Mouse (Mus musculus) lung, embryonic 14.5 days (tissue): ENCODE measurements at regions not wholly inside any gene's neighbourhood (a gene's known extent, or its start where the extent isn't known, plus 50 kb on each side); places are given as distances from the start of the nearest gene placed in this dataset.
A peak's percentile ranks its signal among the peaks of the same experiment; 100 is the strongest.

Source experiments
- ATAC-seq: fragments of 200-750 bp; cut with Nextera tagmentation; 2 replicates; pipeline ENCODE4 v1.8.0; 2017; ENCODE audit warnings: mild to moderate bottlenecking, moderate TSS enrichment, moderate library complexity; ENCODE audit not compliant: insufficient read depth
- DNase-seq: peaks from one replicate; pipeline ENCODE4 v3.0.0-alpha.2; 2015
- H3K27ac ChIP-seq: fragments of 300-500 bp; sonication (generic); 2 replicates; pipeline ENCODE4 v1.5.1; 2014; ENCODE audit warnings: low read depth, mild to moderate bottlenecking, moderate library complexity
- H3K27me3 ChIP-seq: fragments of 300-500 bp; sonication (generic); 2 replicates; pipeline ENCODE4 v1.6.1; 2014; ENCODE audit warnings: low read length, control low read depth; ENCODE audit not compliant: insufficient read depth
- H3K36me3 ChIP-seq: fragments of 300-500 bp; sonication (generic); 2 replicates; pipeline ENCODE4 v1.6.1; 2014; ENCODE audit warnings: control low read depth; ENCODE audit not compliant: insufficient read depth
- H3K4me1 ChIP-seq: fragments of 300-500 bp; sonication (generic); 2 replicates; pipeline ENCODE4 v1.6.1; 2014; ENCODE audit warnings: antibody characterized with exemption, control low read depth; ENCODE audit not compliant: insufficient read depth
- H3K4me2 ChIP-seq: fragments of 300-500 bp; sonication (generic); 2 replicates; pipeline ENCODE4 v1.6.1; 2014; ENCODE audit warnings: mild to moderate bottlenecking
- H3K4me3 ChIP-seq: fragments of 300-500 bp; sonication (generic); 2 replicates; pipeline ENCODE4 v1.5.1; 2014; ENCODE audit warnings: low read depth, low read length
- H3K9ac ChIP-seq: fragments of 300-500 bp; sonication (generic); 2 replicates; pipeline ENCODE4 v1.6.1; 2014
- H3K9me3 ChIP-seq: fragments of 300-500 bp; sonication (generic); 2 replicates; pipeline ENCODE4 v1.6.1; 2016; ENCODE audit warnings: low read depth, low read length, control low read depth
- CTCF ChIP-seq: IDR thresholded peaks from 2 replicates; pipeline ENCODE4 v1.5.1; 2016; ENCODE audit warnings: antibody characterized with exemption, low read depth
- WGBS: fragments of 180-500 bp; shearing (Covaris S2); extraction: QIAGEN DNeasy Blood & Tissue Kit; methylation state at CpG from one replicate; pipeline ENCODE4 v1.1.7; 2014; 5-methylcytosine and 5-hydroxymethylcytosine counted together

DNA sequence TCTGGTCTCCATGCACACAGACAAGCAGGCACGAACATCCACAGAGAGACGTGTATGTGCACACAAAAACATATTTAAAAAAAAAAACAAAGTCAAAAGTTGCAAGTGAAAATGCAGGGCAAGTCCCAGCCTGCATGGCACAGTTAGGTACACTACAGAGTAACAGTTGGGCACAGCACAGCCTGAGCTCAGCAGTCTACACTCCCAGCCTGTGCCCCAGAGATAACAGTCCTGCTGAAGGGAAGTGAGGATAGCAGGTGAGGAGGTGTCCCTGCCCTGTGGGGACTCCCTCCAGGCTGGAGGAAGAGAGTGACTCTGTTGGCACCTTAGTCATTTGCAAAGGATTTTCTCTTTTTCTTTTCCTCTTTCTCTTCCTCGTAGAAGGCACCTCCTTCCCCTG lies 80.9 kb downstream of the Tfap2c start:
- no peak overlapping the region for H3K4me3 ChIP-seq
- H3K9me3 ChIP-seq, result no peaks in the 10 kb centered on the region
- no peaks in the 10 kb centered on the region for H3K27me3 ChIP-seq
- DNase-seq (no peak), ATAC-seq (no peak)
- no peak for TF ChIP-seq CTCF
- H3K9ac ChIP-seq, result no peak overlapping the region
- H3K27ac ChIP-seq, result no peak overlapping the region
- H3K4me2 ChIP-seq, result no peak overlapping the region
- WGBS, result 51% methylated on average over 3 of the region's 3 CpGs
- H3K36me3 ChIP-seq, result no peaks in the 10 kb centered on the region
- H3K4me1 ChIP-seq, result no peaks in the 10 kb centered on the region

DNA sequence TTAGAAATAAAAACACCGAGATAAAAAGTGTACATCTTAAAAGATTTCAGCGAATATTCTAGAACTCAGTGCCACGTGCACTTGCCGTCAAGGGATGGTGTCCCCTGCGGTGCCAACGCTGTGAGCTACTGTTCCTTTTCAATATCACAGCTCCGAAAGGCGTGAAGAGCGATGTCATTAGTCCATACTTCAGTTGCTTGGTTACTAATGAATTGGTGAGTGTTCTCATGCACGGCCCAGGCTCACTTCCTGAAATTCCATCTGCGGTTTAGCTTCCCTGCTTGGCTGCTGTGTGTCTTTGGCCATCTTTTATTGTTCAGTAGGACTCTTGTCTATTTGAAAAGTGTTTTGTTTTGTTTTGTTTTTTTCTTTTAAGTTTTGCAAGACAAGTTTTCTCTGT lies 93.2 kb downstream of the Tfap2c start:
- Histone ChIP-seq H3K27me3 (no peaks in the 10 kb centered on the region), H3K4me1 (no peaks in the 10 kb centered on the region), H3K27ac (no peak overlapping the region), H3K36me3 (no peaks in the 10 kb centered on the region), H3K9ac (no peak overlapping the region), H3K4me3 (no peak overlapping the region), H3K4me2 (no peak overlapping the region), H3K9me3 (no peaks in the 10 kb centered on the region; the same call in 1 of the 2 replicates)
- ATAC-seq (no peak), DNase-seq (no peak)
- TF ChIP-seq CTCF, result no peak
- 57% methylated on average over 11 of the region's 11 CpGs for WGBS

DNA sequence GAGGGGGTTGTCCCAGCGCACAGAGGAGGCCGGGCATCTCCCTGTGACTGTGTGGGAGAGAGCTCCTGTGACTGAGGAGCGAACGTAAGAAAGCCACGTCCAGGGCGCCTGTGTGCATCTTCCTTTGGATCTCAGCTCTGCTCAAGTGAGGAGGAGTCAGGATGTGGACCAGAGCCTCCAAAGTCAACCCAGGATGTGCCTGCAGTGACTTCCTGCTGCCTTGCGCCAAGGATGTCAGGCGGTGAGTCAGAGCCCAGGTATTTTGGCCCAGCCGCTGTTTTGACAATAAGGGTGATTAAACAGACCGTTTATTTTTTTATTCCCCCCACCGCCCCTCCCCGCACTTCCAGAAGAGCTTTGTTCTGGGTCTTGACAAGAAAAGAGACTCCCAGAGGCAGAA lies 94.5 kb downstream of the Tfap2c start:
- Histone ChIP-seq H3K9ac (no peak overlapping the region), H3K4me3 (no peak overlapping the region), H3K9me3 (no peaks in the 10 kb centered on the region; the same call in 1 of the 2 replicates), H3K27me3 (no peaks in the 10 kb centered on the region), H3K36me3 (no peaks in the 10 kb centered on the region), H3K4me2 (no peak overlapping the region), H3K4me1 (no peaks in the 10 kb centered on the region), H3K27ac (no peak overlapping the region)
- no peak for TF ChIP-seq CTCF
- ATAC-seq (peak; percentile 62; the same call in 1 of the 2 replicates), DNase-seq (peak; percentile 5)
- WGBS, result 13% methylated on average over 12 of the region's 12 CpGs

DNA sequence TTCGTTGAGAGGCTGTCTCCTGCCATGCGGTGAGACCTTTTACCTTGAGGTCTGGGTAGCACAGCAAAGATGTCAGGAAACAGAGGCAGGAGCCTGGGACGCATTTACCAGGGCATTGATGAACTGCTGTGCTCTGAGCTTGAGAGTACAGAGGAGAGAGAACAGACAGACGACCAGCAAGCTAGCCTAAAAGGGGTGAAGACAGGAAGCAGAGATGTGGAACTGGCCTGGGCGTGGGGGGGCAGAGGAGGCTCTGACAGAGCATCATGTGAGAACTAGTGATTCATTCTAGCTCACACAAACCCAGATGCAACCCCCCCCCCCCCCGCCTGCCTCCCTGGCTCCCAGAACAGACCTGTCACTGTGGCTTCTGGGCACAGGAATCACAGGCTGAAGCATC lies 95.1 kb downstream of the Tfap2c start:
- no peak overlapping the region for H3K4me2 ChIP-seq
- H3K36me3 ChIP-seq, result no peaks in the 10 kb centered on the region
- H3K4me3 ChIP-seq, result no peak overlapping the region
- no peaks in the 10 kb centered on the region for H3K27me3 ChIP-seq
- no peak overlapping the region for H3K27ac ChIP-seq
- no peak for TF ChIP-seq CTCF
- no peak overlapping the region for H3K9ac ChIP-seq
- H3K4me1 ChIP-seq, result no peaks in the 10 kb centered on the region
- ATAC-seq (no peak), DNase-seq (no peak)
- 21% methylated on average over 5 of the region's 6 CpGs for WGBS
- no peaks in the 10 kb centered on the region; the same call in 1 of the 2 replicates for H3K9me3 ChIP-seq

DNA sequence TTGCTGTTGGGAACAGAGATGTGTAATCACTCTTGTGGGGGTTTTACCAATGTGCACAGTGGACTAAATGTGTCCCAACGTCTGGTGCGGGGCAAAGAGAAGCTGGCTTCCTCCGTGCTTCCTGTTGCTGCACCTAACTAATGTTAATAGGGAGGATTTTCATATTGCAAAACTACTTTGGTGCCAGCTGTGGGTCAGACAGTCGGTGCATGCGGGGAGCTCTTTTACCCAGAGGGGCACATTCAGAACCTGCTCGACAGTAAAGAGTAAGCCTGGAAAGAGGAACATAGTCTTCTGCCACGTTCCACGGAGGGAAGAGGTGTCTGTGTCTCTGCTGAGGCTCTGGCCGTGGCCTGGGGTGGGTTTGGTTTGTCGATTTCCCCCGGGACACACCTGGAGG lies 98.7 kb downstream of the Tfap2c start:
- H3K36me3 ChIP-seq, result no peaks in the 10 kb centered on the region
- TF ChIP-seq CTCF, result no peak
- H3K4me1 ChIP-seq, result no peaks in the 10 kb centered on the region
- no peaks in the 10 kb centered on the region for H3K27me3 ChIP-seq
- H3K9me3 ChIP-seq, result no peaks in the 10 kb centered on the region
- no peak overlapping the region for H3K9ac ChIP-seq
- ATAC-seq (no peak), DNase-seq (no peak)
- no peak overlapping the region for H3K27ac ChIP-seq
- WGBS, result 50% methylated on average over 11 of the region's 11 CpGs
- no peak overlapping the region for H3K4me3 ChIP-seq
- no peak overlapping the region for H3K4me2 ChIP-seq

DNA sequence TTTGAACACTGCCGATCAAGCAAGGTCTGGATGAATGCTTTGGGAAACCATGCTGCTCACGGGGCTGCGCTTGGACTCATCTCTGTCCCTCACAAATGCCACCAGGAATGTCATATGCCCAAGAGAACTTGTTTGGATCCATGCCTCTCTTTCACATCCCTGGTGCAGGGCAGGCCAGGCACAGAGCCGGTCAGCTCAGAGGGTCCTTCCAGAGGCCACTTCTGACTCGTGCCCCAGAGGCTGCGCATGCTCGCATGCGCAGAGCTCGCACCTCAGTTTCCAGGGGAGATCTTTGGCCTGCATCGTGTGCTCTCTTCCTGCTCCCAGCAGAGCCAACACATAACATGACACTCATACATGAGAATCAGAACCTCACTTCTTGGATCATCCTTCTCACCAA lies 111.1 kb downstream of the Tfap2c start:
- ATAC-seq, result no peak
- Histone ChIP-seq H3K4me2 (no peak overlapping the region), H3K9me3 (no peaks in the 10 kb centered on the region), H3K27ac (no peak overlapping the region), H3K27me3 (peaks cover 11% of the 10 kb centered on the region; the same call in 1 of the 2 replicates), H3K4me3 (no peak overlapping the region), H3K4me1 (no peaks in the 10 kb centered on the region), H3K9ac (no peak overlapping the region), H3K36me3 (no peaks in the 10 kb centered on the region)
- no peak for DNase-seq
- 68% methylated on average over 10 of the region's 10 CpGs for WGBS
- TF ChIP-seq CTCF, result no peak

DNA sequence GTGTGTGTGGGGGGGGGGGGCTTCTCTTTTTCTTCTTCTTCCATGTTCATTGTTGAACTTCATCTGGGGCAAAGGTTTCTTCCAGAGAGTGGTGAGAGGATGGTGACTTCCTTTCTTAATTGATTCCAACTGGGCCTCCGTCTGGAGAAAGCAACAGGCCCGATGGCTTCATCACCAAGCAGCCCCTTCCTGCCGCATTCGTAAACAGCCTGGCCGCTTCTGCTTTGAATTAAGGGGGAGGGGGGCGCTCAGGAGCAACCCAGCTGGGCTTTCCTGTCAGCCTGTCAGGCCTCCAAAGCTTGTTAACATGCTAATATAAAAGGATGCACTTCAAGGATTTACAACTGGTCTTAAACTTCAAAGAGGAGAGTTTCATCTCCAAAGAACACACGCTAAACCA lies 111.5 kb downstream of the Tfap2c start:
- Histone ChIP-seq H3K27ac (no peak overlapping the region), H3K27me3 (peaks cover 11% of the 10 kb centered on the region; the same call in 1 of the 2 replicates), H3K4me1 (no peaks in the 10 kb centered on the region), H3K36me3 (no peaks in the 10 kb centered on the region), H3K4me2 (no peak overlapping the region), H3K9me3 (no peaks in the 10 kb centered on the region), H3K9ac (no peak overlapping the region), H3K4me3 (no peak overlapping the region)
- DNase-seq, result peak; percentile 39
- no peak for ATAC-seq
- no peak for TF ChIP-seq CTCF
- 6% methylated on average over 7 of the region's 7 CpGs for WGBS
